ENCODE assay signal across 8 mouse cellular contexts in the genomic region with DNA sequence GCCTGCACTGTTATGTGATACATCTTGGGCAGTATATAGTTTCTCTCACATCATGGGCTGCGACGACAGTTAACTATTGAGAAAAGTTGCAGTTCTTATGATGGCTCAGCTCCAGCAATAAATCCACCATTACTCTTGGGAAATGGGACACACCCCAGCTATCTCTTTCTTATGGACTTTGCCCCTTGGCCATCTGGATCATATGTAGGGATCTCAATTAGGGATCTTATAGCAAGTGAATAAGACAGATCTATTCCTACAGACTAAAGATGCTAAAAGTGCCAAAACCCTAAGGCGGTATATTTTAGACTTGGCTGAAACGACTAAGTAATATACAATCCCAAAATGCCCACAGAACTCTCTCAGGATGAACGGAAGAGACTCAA. TPM values are rescaled to one million over a fixed set of nuclear protein-coding genes. Genes with fewer than 3 reads are reported as not detected.
DNase-seq lines count a peak whose midpoint lies in the region; ATAC-seq lines count a peak whose summit lies in the region.

No protein-coding gene starts in this region.

- H3K4me2 ChIP-seq in heart, embryonic 14.5 days (ENCODE audit: low read length), result peak overlapping the region; percentile 63
- H3K4me2 ChIP-seq in forebrain, embryonic 13.5 days, result peak overlapping the region; percentile 50
- peak overlapping the region; percentile 66 for H3K4me2 ChIP-seq in liver, embryonic 15.5 days

- no peaks in the 10 kb centered on the region for H3K9me3 ChIP-seq in heart, embryonic 14.5 days (ENCODE audit: control insufficient read depth, low read length)
- H3K9me3 ChIP-seq in forebrain, embryonic 13.5 days (replicated peaks), result no peaks in the 10 kb centered on the region
- H3K9me3 ChIP-seq in liver, embryonic 15.5 days (replicated peaks), result no peaks in the 10 kb centered on the region

- H3K36me3 ChIP-seq in heart, embryonic 14.5 days (ENCODE audit: control insufficient read depth, insufficient read depth, low read length), result no peaks in the 10 kb centered on the region
- no peaks in the 10 kb centered on the region for H3K36me3 ChIP-seq in forebrain, embryonic 13.5 days (ENCODE audit: poor library complexity, severe bottlenecking)
- H3K36me3 ChIP-seq in liver, embryonic 15.5 days (replicated peaks), result no peaks in the 10 kb centered on the region

- no peaks in the 10 kb centered on the region for H3K27me3 ChIP-seq in heart, embryonic 14.5 days (ENCODE audit: control insufficient read depth, insufficient read depth, low read length)
- H3K27me3 ChIP-seq in forebrain, embryonic 13.5 days, result no peaks in the 10 kb centered on the region
- H3K27me3 ChIP-seq in liver, embryonic 15.5 days, result no peaks in the 10 kb centered on the region

- ATAC-seq in heart, embryonic 14.5 days (ENCODE audit: insufficient number of reproducible peaks, insufficient read depth, low FRiP score, low read depth), result no peak
- ATAC-seq in forebrain, embryonic 13.5 days, result peak; percentile 9; the same call in 1 of the 2 replicates
- no peak for ATAC-seq in liver, embryonic 15.5 days (ENCODE audit: insufficient read depth)

- 0 out of 4 replicates have a peak overlapping the region, but pooled peaks of 1 of the 2 experiments have one; percentile 30 for H3K27ac ChIP-seq in heart, embryonic 14.5 days (replicated peaks in 1 of 2; ENCODE audit: control insufficient read depth in 1 of 2, insufficient read depth in 1 of 2, low read depth in 2 of 2, low read length in 2 of 2)
- H3K27ac ChIP-seq in forebrain, embryonic 13.5 days, result no peak overlapping the region
- peak overlapping the region; percentile 76 for H3K27ac ChIP-seq in liver, embryonic 15.5 days (replicated peaks)

- intact Hi-C loops in heart, postnatal 14 days (cut with DNase I), result no loop called here

- peak overlapping the region; percentile 33 to 66; a peak in 3 of 4 replicates for H3K4me3 ChIP-seq in heart, embryonic 14.5 days (ENCODE audit: control insufficient read depth in 1 of 2, insufficient read depth in 1 of 2, low read depth in 1 of 2, low read length in 2 of 2)
- peak overlapping the region; percentile 54 for H3K4me3 ChIP-seq in forebrain, embryonic 13.5 days
- H3K4me3 ChIP-seq in liver, embryonic 15.5 days (replicated peaks), result peak overlapping the region; percentile 72

- 16% methylated on average over 5 of the region's 5 CpGs for WGBS in heart, embryonic 14.5 days
- WGBS in forebrain, embryonic 13.5 days, result 17% methylated on average over 5 of the region's 5 CpGs
- WGBS in liver, embryonic 15.5 days (ENCODE audit: insufficient replicate concordance), result 13% methylated on average over 5 of the region's 5 CpGs

- H3K4me1 ChIP-seq in heart, embryonic 14.5 days (ENCODE audit: control insufficient read depth in 2 of 2, insufficient read depth in 2 of 2, low read length in 2 of 2), result no peaks in the 10 kb centered on the region
- no peaks in the 10 kb centered on the region for H3K4me1 ChIP-seq in forebrain, embryonic 13.5 days
- peaks cover 6% of the 10 kb centered on the region; the same call in 1 of the 2 replicates for H3K4me1 ChIP-seq in liver, embryonic 15.5 days (replicated peaks)

- H3K9ac ChIP-seq in heart, embryonic 14.5 days (ENCODE audit: low read length), result peak overlapping the region; percentile 61
- 0 out of 2 replicates have a peak overlapping the region, but pooled peaks have one; percentile 21 for H3K9ac ChIP-seq in forebrain, embryonic 13.5 days
- H3K9ac ChIP-seq in liver, embryonic 15.5 days, result no peak overlapping the region

- no peak for DNase-seq in heart, postnatal 14 days
- DNase-seq in NIH3T3 (ENCODE audit: low read depth), result peak; percentile 20
- DNase-seq in testis, postnatal 14 days (ENCODE audit: low spot score), result peak; percentile 2
- DNase-seq in layer of hippocampus, postnatal 36 days, result no peak
- no peak for DNase-seq in frontal cortex, postnatal 14 days (ENCODE audit: low spot score in 2 of 2)

RNA-seq across cellular contexts. Expression of a gene that starts 0.5 kb away (rescaled TPM):
- 9.6 and 11.8 TPM in 2 replicates for polyA plus RNA-seq in heart, embryonic 14.5 days (2014; fragmentation: Nextera tagmentation; extraction: Ambion mirVana)
- 10 to 100 TPM in 1 of 2 experiments, 1 to 10 TPM in 1; 9.9 to 10.8 TPM for total RNA-seq in heart, postnatal 14 days (2021)
- 14.2 and 14.9 TPM in 2 replicates for polyA plus RNA-seq in forebrain, embryonic 13.5 days (2015; fragmentation: Nextera tagmentation; extraction: Ambion mirVana)
- 6.0 and 6.1 TPM in 2 replicates for polyA plus RNA-seq in liver, embryonic 15.5 days (2015; fragmentation: Nextera tagmentation; extraction: Ambion mirVana)
- total RNA-seq in layer of hippocampus, postnatal 36 days (2021), result 10 to 100 TPM; 24.3 to 24.7 TPM

Comparison
In these comparisons a context has a peak if more than half of its experiments do, and no peak if none do; other contexts are left out.
1. DNase-seq: peak in NIH3T3 (single experiment) and testis, postnatal 14 days (single experiment); none in heart, postnatal 14 days (0 of 2), layer of hippocampus, postnatal 36 days (0 of 2) and frontal cortex, postnatal 14 days (0 of 2).
2. Peak in every context shown above with its lines, with median percentiles within 50 percentile points of each other: H3K4me2 ChIP-seq and H3K4me3 ChIP-seq.